Mouse (Mus musculus) c-Kit-negative CD71-positive TER-119-positive erythroid progenitor cells, embryonic 14.5 days (primary cell): ENCODE measurements around the gene Ndufa5.

ENCODE experiments used
- DNase-seq: peaks from one replicate; pipeline ENCODE4 v3.0.0-alpha.2; 2013; ENCODE audit warnings: low read depth, low spot score

Gene Ndufa5

DNA sequence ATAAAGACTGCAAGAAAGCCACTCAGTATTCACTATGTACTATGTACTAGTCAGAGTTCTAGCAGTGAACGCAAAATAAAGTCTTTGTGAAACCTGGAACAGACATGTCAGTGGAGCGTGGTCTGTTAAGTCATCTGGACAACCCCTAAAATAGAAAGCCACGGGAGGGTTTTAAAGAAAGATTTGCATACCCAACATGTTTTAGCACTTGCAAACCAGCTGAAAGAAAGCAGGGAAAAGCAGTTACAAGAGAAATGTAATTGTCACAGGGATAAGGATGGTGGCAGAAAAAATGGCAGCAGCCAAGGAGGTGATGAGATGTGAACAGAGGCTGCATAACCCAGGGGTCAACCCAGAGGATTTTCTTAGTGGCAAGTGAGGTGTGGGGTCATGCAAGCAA lies 2.1 kb downstream of the Ndufa5 start:
- no peak for DNase-seq

- DNase-seq = no peak
Observed at GRCm38 (mm10) chr6:24516197-24516596, 11.6 kb downstream of the Ndufa5 start.

DNA sequence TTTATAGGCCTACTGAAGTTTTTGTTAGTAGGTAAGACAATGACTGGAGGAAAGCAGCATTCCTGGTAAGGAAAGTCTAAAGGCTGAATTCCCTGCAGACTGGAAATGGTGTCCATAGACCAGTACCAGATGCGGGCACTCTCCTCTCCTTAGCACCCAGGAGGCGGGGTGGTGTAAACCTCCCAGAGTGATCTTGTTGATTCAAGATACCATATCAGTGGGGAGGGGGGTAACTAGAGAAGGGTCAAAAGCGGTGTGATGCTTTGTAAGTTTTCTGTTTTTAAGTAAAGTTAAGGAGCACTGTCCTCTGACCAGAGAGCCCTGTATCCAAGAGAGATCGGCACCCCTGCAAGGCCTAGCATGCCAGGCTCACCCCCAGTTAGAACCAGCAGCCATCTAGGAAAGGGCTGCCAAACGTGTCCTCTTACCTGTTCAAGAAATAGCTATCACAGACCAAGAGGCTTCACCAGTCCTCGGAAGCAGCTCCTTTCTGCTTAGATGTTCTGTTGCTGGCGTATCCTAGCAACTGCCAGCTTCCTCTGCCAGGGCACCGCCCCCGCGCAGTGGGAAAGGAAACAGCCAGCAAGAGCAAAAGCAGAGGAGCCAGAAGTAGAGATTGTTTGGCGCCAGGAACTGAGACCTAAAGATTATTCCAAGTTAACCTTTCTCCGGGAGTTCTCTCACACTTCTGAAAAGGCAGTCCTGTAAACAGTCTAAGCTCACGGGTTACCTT lies 13.1 kb downstream of the Ndufa5 start, which contains the start of gene Iqub:
Iqub (minus strand) TSS at position 516 of the 733 bp plus-strand sequence.
- DNase-seq = no peak

- DNase-seq = no peak
Observed at GRCm38 (mm10) chr6:24504141-24504540, 23.7 kb downstream of the Ndufa5 start.

GRCm38 (mm10) chr6:24490341-24490740 lies 37.5 kb downstream of the Ndufa5 start:
- no peak for DNase-seq

DNA sequence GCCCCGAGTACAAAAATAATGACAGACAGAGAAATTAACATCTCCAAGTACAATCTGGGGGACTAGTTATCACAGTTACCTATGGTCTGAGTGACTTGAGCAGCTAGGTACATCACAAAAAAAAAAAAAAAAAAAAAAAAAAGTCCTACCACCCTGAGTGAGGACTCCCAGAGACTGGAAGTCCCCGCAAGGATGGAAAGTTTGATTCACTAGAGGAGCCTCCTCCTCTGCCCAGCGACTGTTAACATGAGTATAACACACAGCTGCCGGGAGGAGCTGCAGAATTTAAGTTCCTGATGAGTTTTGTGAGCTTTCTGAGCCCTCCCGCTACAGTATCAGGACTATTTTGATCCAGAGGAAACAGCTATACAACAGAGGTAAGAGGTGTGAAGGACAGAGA lies 41.3 kb downstream of the Ndufa5 start:
- DNase-seq = no peak

GRCm38 (mm10) chr6:24470571-24471132 lies 57.2 kb downstream of the Ndufa5 start:
- no peak for DNase-seq

- no peak for DNase-seq
Observed at GRCm38 (mm10) chr6:24470135-24470534, 57.7 kb downstream of the Ndufa5 start.
